Mouse (Mus musculus): ENCODE data around the gene Lpxn.

DNA sequence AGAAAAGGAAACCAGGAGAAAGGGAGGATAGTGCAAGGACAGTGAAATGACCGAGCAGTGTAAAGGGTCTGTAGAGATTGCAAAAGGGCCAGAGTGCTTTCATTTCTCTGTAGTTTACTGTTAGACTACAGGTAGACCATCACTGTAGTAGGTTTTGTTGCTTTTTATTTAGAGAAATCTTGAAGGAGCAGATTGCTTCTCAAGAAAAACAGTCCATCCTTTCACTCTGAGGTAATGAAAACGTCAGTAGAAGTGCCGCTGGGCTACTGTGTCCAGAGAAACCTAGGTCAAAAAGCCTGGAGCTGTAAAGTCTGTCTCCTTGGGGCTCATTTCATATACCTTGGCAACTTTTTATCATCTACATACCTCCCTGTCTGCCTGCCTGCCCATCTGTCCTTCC lies 3.1 kb downstream of the Lpxn start:
- no peak for TF ChIP-seq CTCF (IDR thresholded peaks at IDR 0.05; ENCODE audit: low read depth, low read length)
- TF ChIP-seq POLR2AphosphoS5 (IDR thresholded peaks at IDR 0.05; ENCODE audit: insufficient replicate concordance, low read depth, low read length), result no peak
- TF ChIP-seq GATA1 (IDR thresholded peaks at IDR 0.05; ENCODE audit: borderline replicate concordance, low read length), result no peak
